Mouse (Mus musculus) left cerebral cortex, postnatal 10 days (tissue): ENCODE measurements at regions not wholly inside any gene's neighbourhood (a gene's known extent, or its start where the extent isn't known, plus 50 kb on each side); places are given as distances from the start of the nearest gene placed in this dataset.

Experiments used
- DNase-seq, 2 experiments: peaks; one replicate each; pipeline ENCODE4 v3.0.0; 2021 to 2022; ENCODE audit warnings: low spot score in 2 of 2, mixed read lengths in 1 of 2; ENCODE audit errors: extremely low spot score in 1 of 2
- intact Hi-C: fragments of 180-260 bp; cut with DNase I; formaldehyde crosslinking; loops from one replicate; pipeline ENCODE4 v1.15.1; 2025

GRCm38 (mm10) chr12:118583829-118584628 lies 262.1 kb upstream of the Sp8 start:
- intact Hi-C loops: no loop called here
- peak; percentile 13 to 19 for DNase-seq

- intact Hi-C loops: no loop called here
- peak; percentile 25 to 29 for DNase-seq
These were observed 268.6 kb upstream of the Sp4 start for GRCm38 (mm10) chr12:118569811-118570210.

GRCm38 (mm10) chr12:118566681-118567080 lies 265.4 kb upstream of the Sp4 start:
- intact Hi-C loops: no loop called here
- DNase-seq: no peak

GRCm38 (mm10) chr12:118564394-118565112 lies 263.3 kb upstream of the Sp4 start:
- DNase-seq: peak in 1 of 2 experiments; percentile 7
- intact Hi-C loops: no loop called here

- DNase-seq: no peak
- intact Hi-C loops: no loop called here
These were observed 261.0 kb upstream of the Sp4 start for GRCm38 (mm10) chr12:118562226-118562625.

GRCm38 (mm10) chr12:118549071-118549470 lies 247.8 kb upstream of the Sp4 start:
- no peak for DNase-seq
- intact Hi-C loops: no loop called here

GRCm38 (mm10) chr12:118540336-118540735 lies 239.1 kb upstream of the Sp4 start:
- DNase-seq: no peak
- intact Hi-C loops: no loop called here

- no peak for DNase-seq
- intact Hi-C loops: no loop called here
These were observed 229.3 kb upstream of the Sp4 start for GRCm38 (mm10) chr12:118530514-118530913.

GRCm38 (mm10) chr12:118529428-118530361 lies 228.5 kb upstream of the Sp4 start:
- intact Hi-C loops: no loop called here
- DNase-seq: no peak

- no peak for DNase-seq
These were observed 220.5 kb upstream of the Sp4 start for GRCm38 (mm10) chr12:118521770-118522169.

GRCm38 (mm10) chr12:118521329-118521728 lies 220.1 kb upstream of the Sp4 start:
- intact Hi-C loops: no loop called here
- DNase-seq: no peak

More at GRCm38 (mm10) chr12:118521770-118522169, 220.5 kb upstream of the Sp4 start:
- intact Hi-C loops: no loop called here

- no peak for DNase-seq
- intact Hi-C loops: no loop called here
These were observed 218.6 kb upstream of the Sp4 start for GRCm38 (mm10) chr12:118519801-118520327.

GRCm38 (mm10) chr12:118510989-118511388 lies 209.7 kb upstream of the Sp4 start:
- intact Hi-C loops: no loop called here
- DNase-seq: no peak

GRCm38 (mm10) chr12:118508972-118509917 lies 208.0 kb upstream of the Sp4 start:
- DNase-seq: no peak
- intact Hi-C loops: no loop called here

GRCm38 (mm10) chr12:118500392-118500791 lies 199.2 kb upstream of the Sp4 start:
- intact Hi-C loops: no loop called here
- DNase-seq: no peak

- no peak for DNase-seq
- intact Hi-C loops: no loop called here
These were observed 186.8 kb upstream of the Sp4 start for GRCm38 (mm10) chr12:118488038-118488437.

GRCm38 (mm10) chr12:118486434-118486833 lies 185.2 kb upstream of the Sp4 start:
- intact Hi-C loops: no loop called here
- no peak for DNase-seq

- intact Hi-C loops: no loop called here
- DNase-seq: no peak
These were observed 180.1 kb upstream of the Sp4 start for GRCm38 (mm10) chr12:118481347-118481746.
